Mouse (Mus musculus): ENCODE measurements at regions not wholly inside any gene's neighbourhood (a gene's known extent, or its start where the extent isn't known, plus 50 kb on each side); places are given as distances from the start of the nearest gene placed in this dataset.
"Not testable (repeated sequence)": the region's sequence is repeated elsewhere in the genome, so short reads cannot be mapped to it uniquely, and the experiment has no call there.

DNA sequence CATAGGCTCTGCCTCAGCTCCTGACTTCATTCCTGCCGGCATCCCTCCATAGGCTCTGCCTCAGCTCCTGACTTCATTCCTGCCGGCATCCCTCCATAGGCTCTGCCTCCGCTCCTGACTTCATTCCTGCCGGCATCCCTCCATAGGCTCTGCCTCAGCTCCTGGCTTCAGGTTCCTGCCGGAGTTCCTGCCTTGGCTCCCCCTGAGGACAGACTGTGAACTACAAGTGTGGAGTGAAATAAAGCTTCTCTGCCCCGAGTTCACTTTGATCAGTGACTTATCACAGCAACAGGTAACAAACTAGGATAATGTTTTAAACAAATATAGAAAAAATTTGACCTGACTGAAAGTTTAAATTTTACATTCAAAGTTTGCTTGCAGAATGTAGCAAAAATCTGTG lies 348.5 kb downstream of the Abcc12 start:
- CTCF ChIA-PET = interaction anchor here (1.2 kb wide), 1 partner anchor 133 kb away, joined by 3 read pairs; no protein-coding TSS in a partner anchor
- in situ Hi-C loops (cut with MboI; ENCODE audit: low pct_unique_long_range_greater_than_20kb); POLR2A ChIA-PET; ATAC-seq; H3K27me3 ChIP-seq; DNase-seq (ENCODE audit: low read depth, low spot score): not testable (repeated sequence)
- TF ChIP-seq CTCF (IDR thresholded peaks at IDR 0.05) = peak; percentile 22

DNA sequence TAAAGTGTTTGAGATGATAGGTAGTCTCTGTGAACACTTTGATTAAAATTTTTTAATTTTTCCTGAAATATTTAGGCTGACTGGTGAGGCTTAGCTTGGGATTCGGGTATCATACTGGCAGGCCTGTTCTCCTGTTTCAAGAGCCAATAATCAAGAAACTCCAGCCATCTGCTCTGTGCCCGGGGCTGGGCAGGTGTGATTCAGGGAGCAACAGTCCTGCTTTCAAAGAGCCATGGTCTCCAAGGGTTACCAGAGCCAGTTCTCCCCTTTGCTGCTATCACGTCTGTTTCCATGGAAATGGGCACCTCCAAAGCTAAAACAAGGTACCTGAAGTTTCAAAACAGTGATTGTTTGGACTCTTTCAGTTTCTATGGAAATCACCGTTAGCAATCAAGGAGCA lies 355.6 kb downstream of the Abcc12 start:
- ChIA-PET POLR2A (no interaction called here), CTCF (interaction anchor here (1.5 kb wide), 1 partner anchor 10 kb away, joined by 8 read pairs; no protein-coding TSS in a partner anchor)
- in situ Hi-C loops (cut with MboI; ENCODE audit: low pct_unique_long_range_greater_than_20kb) = no loop called here
- DNase-seq (ENCODE audit: low read depth, low spot score) = no peak
- no peak for TF ChIP-seq CTCF (IDR thresholded peaks at IDR 0.05)
- no peaks in the 10 kb centered on the region for H3K27me3 ChIP-seq
- no peak for ATAC-seq

DNA sequence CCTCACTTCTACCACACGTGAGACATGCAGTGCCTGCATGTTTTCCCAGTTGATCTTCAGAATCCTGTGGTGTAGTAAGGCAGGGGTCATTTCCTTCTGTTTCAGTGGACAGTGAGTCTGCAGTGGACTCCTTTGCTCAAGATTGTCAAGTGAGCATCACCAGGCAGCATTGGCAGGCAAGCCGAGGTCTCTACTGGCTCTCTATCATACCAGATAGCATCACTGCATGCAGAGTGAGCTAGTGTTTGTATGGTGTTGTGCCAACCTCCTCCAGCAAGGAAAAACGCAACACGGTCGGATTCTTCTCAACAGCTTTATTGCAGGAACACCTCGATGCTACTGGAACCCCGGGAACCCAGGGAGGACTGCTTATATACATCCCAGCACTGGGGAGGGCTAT lies 357.8 kb downstream of the Abcc12 start:
- no peak for TF ChIP-seq CTCF (IDR thresholded peaks at IDR 0.05)
- no peak for DNase-seq (ENCODE audit: low read depth, low spot score)
- ATAC-seq = no peak
- POLR2A ChIA-PET = no interaction called here
- in situ Hi-C loops (cut with MboI; ENCODE audit: low pct_unique_long_range_greater_than_20kb) = no loop called here
- H3K27me3 ChIP-seq = no peaks in the 10 kb centered on the region
- CTCF ChIA-PET = no interaction called here

DNA sequence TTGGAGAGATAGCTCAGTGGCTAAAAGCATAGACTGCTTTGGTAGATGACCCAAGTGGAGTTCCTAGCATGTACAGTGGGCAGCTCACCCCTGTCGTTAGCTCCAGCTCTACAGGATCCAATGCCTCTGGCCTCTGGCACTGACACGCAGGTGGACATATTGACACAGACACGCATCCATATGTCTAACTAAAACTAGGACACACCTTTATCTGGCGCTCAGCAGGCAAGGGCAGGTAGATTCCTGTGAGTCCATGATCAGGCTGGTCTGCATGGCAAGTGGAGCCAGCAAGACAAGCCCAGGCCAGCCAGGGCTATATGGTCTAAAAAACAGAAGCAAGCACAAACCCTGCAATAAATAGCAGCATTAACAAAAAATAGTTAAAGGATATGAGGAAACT lies 358.3 kb downstream of the Abcc12 start:
- POLR2A ChIA-PET = no interaction called here
- in situ Hi-C loops (cut with MboI; ENCODE audit: low pct_unique_long_range_greater_than_20kb) = no loop called here
- no peaks in the 10 kb centered on the region for H3K27me3 ChIP-seq
- TF ChIP-seq CTCF (IDR thresholded peaks at IDR 0.05) = no peak
- no peak for ATAC-seq
- DNase-seq (ENCODE audit: low read depth, low spot score) = no peak
- CTCF ChIA-PET = no interaction called here

DNA sequence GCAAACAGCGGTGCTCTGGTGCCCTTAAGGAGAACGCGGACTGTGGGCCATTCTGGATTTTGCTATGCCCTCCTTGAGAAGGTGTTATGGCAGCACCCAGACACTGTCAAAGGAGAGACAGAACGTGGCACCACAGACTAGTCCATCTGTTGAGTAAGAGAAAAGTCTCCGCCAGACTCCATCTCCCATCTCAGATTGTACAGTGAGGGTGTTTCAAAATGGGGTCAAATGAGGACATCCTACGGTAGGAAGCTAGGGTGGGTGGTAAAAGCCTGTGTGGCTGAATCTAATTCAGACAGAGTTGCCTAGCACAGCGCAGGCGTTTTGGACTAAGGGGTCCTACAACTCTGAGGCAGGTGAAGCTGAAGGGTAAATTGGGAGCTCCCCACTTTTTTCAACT lies 366.1 kb downstream of the Abcc12 start:
- no peak for ATAC-seq
- CTCF ChIA-PET = interaction anchor here (2.1 kb wide), 1 partner anchor 10 kb away, joined by 8 read pairs; no protein-coding TSS in a partner anchor
- in situ Hi-C loops (cut with MboI; ENCODE audit: low pct_unique_long_range_greater_than_20kb) = no loop called here
- POLR2A ChIA-PET = interaction anchor here (1.1 kb wide), 1 partner anchor 9 kb away, joined by 4 read pairs; no protein-coding TSS in a partner anchor
- H3K27me3 ChIP-seq = no peaks in the 10 kb centered on the region
- TF ChIP-seq CTCF (IDR thresholded peaks at IDR 0.05) = no peak
- DNase-seq (ENCODE audit: low read depth, low spot score) = no peak

DNA sequence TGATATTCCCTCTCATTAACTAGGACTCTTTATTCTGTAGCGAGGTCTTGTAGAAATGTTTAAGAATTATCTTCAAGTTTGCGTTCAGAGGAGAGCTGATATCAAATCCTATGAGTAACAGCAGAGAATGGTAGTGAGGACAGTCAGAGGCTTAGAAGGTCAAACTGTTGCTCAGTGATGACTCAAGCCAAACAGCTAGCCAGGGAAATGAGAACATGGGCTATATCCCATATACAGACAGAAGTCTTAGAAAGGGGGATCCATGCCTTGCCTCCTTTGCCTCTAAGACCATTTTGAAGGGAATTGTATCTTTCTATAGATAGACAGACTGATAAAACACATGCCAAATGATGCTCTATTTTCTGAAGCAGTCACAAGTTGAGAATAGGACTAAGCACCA lies 368.0 kb downstream of the Abcc12 start:
- ATAC-seq (no peak), DNase-seq (ENCODE audit: low read depth, low spot score) (no peak)
- in situ Hi-C loops (cut with MboI; ENCODE audit: low pct_unique_long_range_greater_than_20kb) = no loop called here
- ChIA-PET CTCF (interaction anchor here (0.6 kb wide), 2 partner anchors 22 to 55 kb away, joined by 3 read pairs; no protein-coding TSS in a partner anchor), POLR2A (no interaction called here)
- no peaks in the 10 kb centered on the region for H3K27me3 ChIP-seq
- no peak for TF ChIP-seq CTCF (IDR thresholded peaks at IDR 0.05)

DNA sequence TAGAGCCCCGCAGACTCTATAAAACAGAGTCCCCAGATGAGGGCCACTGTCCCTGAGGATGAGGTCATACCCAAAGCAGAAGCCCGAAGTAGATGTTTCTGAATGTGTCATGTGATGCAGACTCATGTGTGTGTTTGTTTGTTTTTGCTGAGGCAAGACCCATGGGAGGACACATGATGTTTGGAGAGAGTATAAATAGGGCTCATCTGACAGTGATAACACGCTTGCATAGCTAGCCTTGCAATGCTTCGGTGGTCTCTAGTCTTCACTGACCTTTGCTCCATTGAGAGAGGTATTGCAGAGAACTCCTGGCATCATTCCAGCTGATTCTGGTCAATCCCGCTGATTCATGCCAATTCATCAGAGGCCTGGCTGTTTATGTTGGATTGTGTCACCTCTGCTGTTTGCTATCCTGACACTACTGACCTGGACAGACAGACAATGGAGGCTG lies 368.1 kb downstream of the Phkb start:
- H3K27me3 ChIP-seq = no peaks in the 10 kb centered on the region
- CTCF ChIA-PET = interaction anchor here (1.3 kb wide), 1 partner anchor 327 kb away, joined by 3 read pairs; no protein-coding TSS in a partner anchor
- in situ Hi-C loops (cut with MboI; ENCODE audit: low pct_unique_long_range_greater_than_20kb) = no loop called here
- ATAC-seq (peak; percentile 91), DNase-seq (ENCODE audit: low read depth, low spot score) (peak; percentile 25)
- no peak for TF ChIP-seq CTCF (IDR thresholded peaks at IDR 0.05)
- POLR2A ChIA-PET = no interaction called here

DNA sequence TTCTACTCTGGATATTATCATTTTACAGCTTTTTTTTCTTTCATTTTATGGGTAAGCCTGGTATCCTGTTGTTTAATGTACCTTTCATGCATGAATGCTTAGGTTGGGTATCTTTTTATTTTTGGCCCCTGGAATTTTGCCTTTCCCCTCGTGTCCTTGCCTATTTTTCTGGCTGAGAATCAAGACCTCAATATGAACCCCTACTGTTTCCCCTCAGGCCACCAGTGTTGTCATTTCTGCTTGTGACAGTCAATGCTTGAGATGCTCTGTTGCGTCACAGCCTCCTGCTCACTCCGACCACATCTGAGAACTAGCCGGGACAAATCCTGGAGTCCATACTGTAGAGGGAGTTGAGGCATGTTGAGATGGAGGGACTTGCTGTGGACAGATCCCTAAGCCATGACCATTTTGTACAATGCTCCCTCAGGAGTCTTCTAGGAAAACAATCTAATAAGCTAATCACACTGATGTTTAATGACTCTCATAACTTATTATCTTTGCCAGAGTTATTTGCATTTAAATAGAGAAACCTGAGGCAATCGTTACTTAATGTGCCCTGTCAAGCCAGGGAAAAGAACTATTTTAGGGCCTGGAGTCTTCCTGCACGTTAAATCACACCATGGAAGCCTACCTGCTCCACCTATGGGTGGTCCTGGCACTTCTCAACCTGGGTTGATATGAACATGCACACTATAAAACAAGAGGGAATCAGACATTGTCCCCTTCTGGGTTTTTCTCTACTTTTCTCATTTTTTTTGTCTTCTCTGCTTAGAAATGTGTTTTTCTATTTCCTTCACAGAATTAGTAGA lies 363.9 kb downstream of the Phkb start:
- no peak for ATAC-seq
- CTCF ChIA-PET = no interaction called here

DNA sequence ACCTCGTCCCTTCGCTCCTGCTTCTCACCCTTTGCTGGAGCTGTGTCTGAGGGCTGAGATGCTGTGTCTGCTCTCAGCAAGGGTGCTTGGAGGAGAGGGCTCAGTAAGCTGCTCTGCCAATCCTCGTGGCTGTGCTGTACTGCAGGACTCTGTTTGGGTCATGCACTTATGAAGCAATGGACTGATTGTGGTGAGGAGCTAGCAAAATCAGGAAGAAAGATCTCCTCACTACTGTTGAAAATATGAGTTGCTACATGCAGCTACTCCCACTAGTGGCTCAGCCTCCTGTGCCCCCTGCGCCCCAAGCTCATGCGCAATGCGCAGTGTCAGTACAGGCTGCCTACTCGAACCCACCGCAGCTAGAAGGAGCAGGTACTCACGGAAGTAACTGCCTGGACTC lies 362.3 kb downstream of the Phkb start:
- no peak for ATAC-seq
- in situ Hi-C loops (cut with MboI; ENCODE audit: low pct_unique_long_range_greater_than_20kb) = no loop called here
- H3K27me3 ChIP-seq = no peaks in the 10 kb centered on the region
- no peak for TF ChIP-seq CTCF (IDR thresholded peaks at IDR 0.05)
- CTCF ChIA-PET = no interaction called here
- POLR2A ChIA-PET = no interaction called here
- no peak for DNase-seq (ENCODE audit: low read depth, low spot score)

More for the DNA sequence above, 363.9 kb downstream of the Phkb start:
- POLR2A ChIA-PET = no interaction called here
- DNase-seq (ENCODE audit: low read depth, low spot score) = no peak
- TF ChIP-seq CTCF (IDR thresholded peaks at IDR 0.05) = peak; percentile 23
- H3K27me3 ChIP-seq = no peaks in the 10 kb centered on the region
- in situ Hi-C loops (cut with MboI; ENCODE audit: low pct_unique_long_range_greater_than_20kb) = no loop called here

DNA sequence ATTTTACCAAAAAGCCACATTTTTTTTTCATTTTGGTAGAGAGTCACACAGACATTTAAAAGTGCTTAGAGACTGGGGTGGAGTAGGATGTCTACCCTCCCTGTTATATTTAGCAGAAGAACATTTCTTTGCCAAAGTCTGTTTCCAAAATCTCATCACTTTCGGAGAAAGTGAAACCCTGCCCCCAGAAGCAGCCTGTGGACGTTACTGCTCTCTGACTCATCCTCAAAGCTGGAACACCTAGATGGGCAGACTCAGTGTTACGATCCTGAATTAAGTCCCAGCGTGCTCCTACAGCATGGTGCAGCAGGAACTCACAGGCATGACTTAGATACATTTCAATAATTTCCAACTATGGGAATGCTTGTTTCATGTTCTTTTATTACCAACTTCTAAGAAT lies 361.1 kb downstream of the Phkb start:
- CTCF ChIA-PET = no interaction called here
- POLR2A ChIA-PET = no interaction called here
- no peak for TF ChIP-seq CTCF (IDR thresholded peaks at IDR 0.05)
- DNase-seq (ENCODE audit: low read depth, low spot score) (no peak), ATAC-seq (no peak)
- no peaks in the 10 kb centered on the region for H3K27me3 ChIP-seq
- in situ Hi-C loops (cut with MboI; ENCODE audit: low pct_unique_long_range_greater_than_20kb) = no loop called here

DNA sequence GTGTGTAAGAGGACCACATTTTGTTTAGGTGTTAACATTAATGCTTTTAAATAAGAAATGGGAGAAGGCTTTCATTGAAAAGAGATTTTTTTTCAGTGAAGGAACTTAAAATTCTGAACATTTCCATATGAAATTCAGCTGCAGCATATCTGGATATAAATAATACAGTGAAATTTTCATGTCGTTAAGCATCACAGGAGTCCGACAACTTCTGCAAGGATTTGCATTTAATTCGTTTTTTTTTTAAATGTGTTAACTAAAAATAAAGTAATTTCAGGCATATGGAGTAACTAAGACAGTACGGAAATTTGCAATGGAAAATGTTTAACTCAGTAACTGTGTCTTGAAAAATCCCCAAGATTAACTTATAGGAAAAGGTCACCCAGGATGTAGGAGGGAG lies 351.5 kb downstream of the Phkb start:
- no peak for ATAC-seq

More for the DNA sequence above, 351.5 kb downstream of the Phkb start:
- no peaks in the 10 kb centered on the region for H3K27me3 ChIP-seq
- CTCF ChIA-PET = no interaction called here
- POLR2A ChIA-PET = interaction anchor here (0.7 kb wide), 1 partner anchor 61 kb away, joined by 4 read pairs; no protein-coding TSS in a partner anchor
- in situ Hi-C loops (cut with MboI; ENCODE audit: low pct_unique_long_range_greater_than_20kb) = no loop called here
- DNase-seq (ENCODE audit: low read depth, low spot score) = no peak
- TF ChIP-seq CTCF (IDR thresholded peaks at IDR 0.05) = no peak
